Mouse (Mus musculus): ENCODE data around the gene Grifin.

GRCm38 (mm10) chr5:140589082-140589774 is 24.4 kb upstream of the Grifin start:
- TF ChIP-seq CTCF (IDR thresholded peaks at IDR 0.05; ENCODE audit: low read depth) (no peak), EP300 (optimal IDR thresholded peaks at IDR 0.05) (no peak)

Data from stomach, postnatal 0 days (tissue).